Mouse (Mus musculus): ENCODE results near the gene Clptm1l. TPM values are rescaled to one million over a fixed set of nuclear protein-coding genes. Genes with fewer than 3 reads are reported as not detected.

Clptm1l gene
- polyA plus RNA-seq, 1 experiment from 2014 or later = 108 TPM

- no peaks in the 10 kb centered on the region for H3K9me3 ChIP-seq (ENCODE audit: control insufficient read depth, low read length)
- WGBS = 91% methylated on average over 4 of the region's 4 CpGs
- H3K4me2 ChIP-seq (ENCODE audit: low read depth, low read length, severe bottlenecking) = no peak overlapping the region
- no peak overlapping the region for H3K27ac ChIP-seq (ENCODE audit: low read depth, low read length)
- H3K9ac ChIP-seq (ENCODE audit: low read length) = no peak overlapping the region
- H3K36me3 ChIP-seq (ENCODE audit: control insufficient read depth, insufficient read depth, low read length) = no peaks in the 10 kb centered on the region
- no peaks in the 10 kb centered on the region for H3K4me1 ChIP-seq (replicated peaks; ENCODE audit: control insufficient read depth, insufficient read depth, low read length)
- DNase-seq (ENCODE audit: low spot score) (no peak), ATAC-seq (replicated peaks; ENCODE audit: low FRiP score) (no peak)
- no peaks in the 10 kb centered on the region for H3K27me3 ChIP-seq (ENCODE audit: control insufficient read depth, insufficient read depth, low read length)
- no peak overlapping the region for H3K4me3 ChIP-seq (ENCODE audit: low read depth, low read length)
Observed at GRCm38 (mm10) chr13:73641296-73641695, 37.5 kb downstream of the Clptm1l start.

GRCm38 (mm10) chr13:73646397-73647087 is 42.7 kb downstream of the Clptm1l start:
- H3K27me3 ChIP-seq (ENCODE audit: control insufficient read depth, insufficient read depth, low read length) = no peaks in the 10 kb centered on the region
- WGBS = 45% methylated on average over 6 of the region's 6 CpGs
- no peak overlapping the region for H3K9ac ChIP-seq (ENCODE audit: low read length)
- H3K36me3 ChIP-seq (ENCODE audit: control insufficient read depth, insufficient read depth, low read length) = no peaks in the 10 kb centered on the region
- no peak overlapping the region for H3K27ac ChIP-seq (ENCODE audit: low read depth, low read length)
- ATAC-seq (replicated peaks; ENCODE audit: low FRiP score) (0 out of 2 replicates have a peak, but pooled peaks have one; percentile 36), DNase-seq (ENCODE audit: low spot score) (peak; percentile 70)
- no peak overlapping the region for H3K4me3 ChIP-seq (ENCODE audit: low read depth, low read length)
- H3K4me1 ChIP-seq (replicated peaks; ENCODE audit: control insufficient read depth, insufficient read depth, low read length) = no peaks in the 10 kb centered on the region
- H3K4me2 ChIP-seq (ENCODE audit: low read depth, low read length, severe bottlenecking) = no peak overlapping the region
- H3K9me3 ChIP-seq (ENCODE audit: control insufficient read depth, low read length) = no peaks in the 10 kb centered on the region

GRCm38 (mm10) chr13:73653266-73653665 is 49.5 kb downstream of the Clptm1l start:
- Histone ChIP-seq H3K27me3 (ENCODE audit: control insufficient read depth, insufficient read depth, low read length) (no peaks in the 10 kb centered on the region), H3K9me3 (ENCODE audit: control insufficient read depth, low read length) (no peaks in the 10 kb centered on the region), H3K27ac (ENCODE audit: low read depth, low read length) (no peak overlapping the region), H3K36me3 (ENCODE audit: control insufficient read depth, insufficient read depth, low read length) (no peaks in the 10 kb centered on the region), H3K4me3 (ENCODE audit: low read depth, low read length) (no peak overlapping the region), H3K9ac (ENCODE audit: low read length) (no peak overlapping the region), H3K4me2 (ENCODE audit: low read depth, low read length, severe bottlenecking) (no peak overlapping the region), H3K4me1 (replicated peaks; ENCODE audit: control insufficient read depth, insufficient read depth, low read length) (no peaks in the 10 kb centered on the region)
- ATAC-seq (replicated peaks; ENCODE audit: low FRiP score) = no peak
- WGBS = 87% methylated on average over 3 of the region's 3 CpGs
- DNase-seq (ENCODE audit: low spot score) = no peak

- no peaks in the 10 kb centered on the region for H3K9me3 ChIP-seq (ENCODE audit: control insufficient read depth, low read length)
- no peaks in the 10 kb centered on the region for H3K27me3 ChIP-seq (ENCODE audit: control insufficient read depth, insufficient read depth, low read length)
- no peak overlapping the region for H3K4me2 ChIP-seq (ENCODE audit: low read depth, low read length, severe bottlenecking)
- ATAC-seq (replicated peaks; ENCODE audit: low FRiP score) (no peak), DNase-seq (ENCODE audit: low spot score) (no peak)
- H3K4me3 ChIP-seq (ENCODE audit: low read depth, low read length) = no peak overlapping the region
- no peak overlapping the region for H3K27ac ChIP-seq (ENCODE audit: low read depth, low read length)
- H3K4me1 ChIP-seq (replicated peaks; ENCODE audit: control insufficient read depth, insufficient read depth, low read length) = no peaks in the 10 kb centered on the region
- no peaks in the 10 kb centered on the region for H3K36me3 ChIP-seq (ENCODE audit: control insufficient read depth, insufficient read depth, low read length)
- H3K9ac ChIP-seq (ENCODE audit: low read length) = no peak overlapping the region
- 89% methylated on average over 3 of the region's 3 CpGs for WGBS
Observed at GRCm38 (mm10) chr13:73654976-73655375, 51.2 kb downstream of the Clptm1l start.

- no peaks in the 10 kb centered on the region for H3K4me1 ChIP-seq (replicated peaks; ENCODE audit: control insufficient read depth, insufficient read depth, low read length)
- H3K36me3 ChIP-seq (ENCODE audit: control insufficient read depth, insufficient read depth, low read length) = no peaks in the 10 kb centered on the region
- H3K9ac ChIP-seq (ENCODE audit: low read length) = no peak overlapping the region
- ATAC-seq (replicated peaks; ENCODE audit: low FRiP score) = no peak
- H3K27me3 ChIP-seq (ENCODE audit: control insufficient read depth, insufficient read depth, low read length) = no peaks in the 10 kb centered on the region
- DNase-seq (ENCODE audit: low spot score) = no peak
- no peaks in the 10 kb centered on the region for H3K9me3 ChIP-seq (ENCODE audit: control insufficient read depth, low read length)
- no peak overlapping the region for H3K27ac ChIP-seq (ENCODE audit: low read depth, low read length)
- H3K4me3 ChIP-seq (ENCODE audit: low read depth, low read length) = no peak overlapping the region
- H3K4me2 ChIP-seq (ENCODE audit: low read depth, low read length, severe bottlenecking) = no peak overlapping the region
- 59% methylated on average over 2 of the region's 2 CpGs for WGBS
Observed at GRCm38 (mm10) chr13:73658953-73659352, 55.1 kb downstream of the Clptm1l start.

GRCm38 (mm10) chr13:73660163-73660695 is 56.4 kb downstream of the Clptm1l start:
- Histone ChIP-seq H3K4me3 (ENCODE audit: low read depth, low read length) (no peak overlapping the region), H3K27ac (ENCODE audit: low read depth, low read length) (no peak overlapping the region), H3K27me3 (ENCODE audit: control insufficient read depth, insufficient read depth, low read length) (no peaks in the 10 kb centered on the region), H3K4me2 (ENCODE audit: low read depth, low read length, severe bottlenecking) (no peak overlapping the region), H3K4me1 (replicated peaks; ENCODE audit: control insufficient read depth, insufficient read depth, low read length) (no peaks in the 10 kb centered on the region), H3K9me3 (ENCODE audit: control insufficient read depth, low read length) (no peaks in the 10 kb centered on the region), H3K9ac (ENCODE audit: low read length) (no peak overlapping the region), H3K36me3 (ENCODE audit: control insufficient read depth, insufficient read depth, low read length) (no peaks in the 10 kb centered on the region)
- DNase-seq (ENCODE audit: low spot score) (no peak), ATAC-seq (replicated peaks; ENCODE audit: low FRiP score) (no peak)
- WGBS = 79% methylated on average over 2 of the region's 2 CpGs

Other genes with a start within 250 kb of the Clptm1l start
- gene Lpcat1, start 136.8 kb upstream of the Clptm1l start, polyA plus RNA-seq (2014; fragmentation: Nextera tagmentation; extraction: Ambion mirVana) = 64.3 and 68.0 TPM in 2 replicates
- 0.08 and 0.75 TPM in 2 replicates for gene Slc6a3, start 67.3 kb upstream of the Clptm1l start, polyA plus RNA-seq (2014; fragmentation: Nextera tagmentation; extraction: Ambion mirVana)
- 5.7 and 7.1 TPM in 2 replicates for gene Tert, start 22.9 kb downstream of the Clptm1l start, polyA plus RNA-seq (2014; fragmentation: Nextera tagmentation; extraction: Ambion mirVana)
- gene Slc6a18, start 74.0 kb downstream of the Clptm1l start, polyA plus RNA-seq (2014; fragmentation: Nextera tagmentation; extraction: Ambion mirVana) = not detected in 2 replicates
- not detected in 2 replicates for gene Slc6a19, start 100.9 kb downstream of the Clptm1l start, polyA plus RNA-seq (2014; fragmentation: Nextera tagmentation; extraction: Ambion mirVana)
- gene Slc12a7, start 129.1 kb downstream of the Clptm1l start, polyA plus RNA-seq (2014; fragmentation: Nextera tagmentation; extraction: Ambion mirVana) = 55.6 and 60.2 TPM in 2 replicates
- 12.3 and 13.5 TPM in 2 replicates for gene Nkd2, start 243.6 kb downstream of the Clptm1l start, polyA plus RNA-seq (2014; fragmentation: Nextera tagmentation; extraction: Ambion mirVana)